Mouse (Mus musculus): ENCODE data around the gene Tmem52b.

Tmem52b gene

DNA sequence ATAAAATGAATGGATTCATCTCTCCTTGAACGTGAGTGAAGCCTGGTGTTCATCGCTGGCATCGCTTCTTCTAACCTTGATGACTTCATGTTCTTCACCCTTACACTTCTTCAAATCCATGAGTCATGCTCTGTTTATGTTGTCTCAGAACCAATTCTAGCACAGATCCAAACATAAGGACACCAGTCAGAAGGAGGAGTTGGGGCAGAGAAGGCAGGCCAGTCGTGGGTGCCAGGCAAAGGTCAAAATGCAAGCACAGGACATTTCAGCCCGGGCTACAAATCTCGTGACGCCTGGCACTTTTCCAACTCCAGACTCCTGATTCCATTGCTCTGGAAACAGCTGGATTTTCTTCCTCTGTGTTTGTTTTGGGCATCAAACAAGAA, 20.2 kb downstream of the Tmem52b start:
- peak; percentile 28 to 79 for DNase-seq (ENCODE audit: low spot score in 2 of 2)

DNA sequence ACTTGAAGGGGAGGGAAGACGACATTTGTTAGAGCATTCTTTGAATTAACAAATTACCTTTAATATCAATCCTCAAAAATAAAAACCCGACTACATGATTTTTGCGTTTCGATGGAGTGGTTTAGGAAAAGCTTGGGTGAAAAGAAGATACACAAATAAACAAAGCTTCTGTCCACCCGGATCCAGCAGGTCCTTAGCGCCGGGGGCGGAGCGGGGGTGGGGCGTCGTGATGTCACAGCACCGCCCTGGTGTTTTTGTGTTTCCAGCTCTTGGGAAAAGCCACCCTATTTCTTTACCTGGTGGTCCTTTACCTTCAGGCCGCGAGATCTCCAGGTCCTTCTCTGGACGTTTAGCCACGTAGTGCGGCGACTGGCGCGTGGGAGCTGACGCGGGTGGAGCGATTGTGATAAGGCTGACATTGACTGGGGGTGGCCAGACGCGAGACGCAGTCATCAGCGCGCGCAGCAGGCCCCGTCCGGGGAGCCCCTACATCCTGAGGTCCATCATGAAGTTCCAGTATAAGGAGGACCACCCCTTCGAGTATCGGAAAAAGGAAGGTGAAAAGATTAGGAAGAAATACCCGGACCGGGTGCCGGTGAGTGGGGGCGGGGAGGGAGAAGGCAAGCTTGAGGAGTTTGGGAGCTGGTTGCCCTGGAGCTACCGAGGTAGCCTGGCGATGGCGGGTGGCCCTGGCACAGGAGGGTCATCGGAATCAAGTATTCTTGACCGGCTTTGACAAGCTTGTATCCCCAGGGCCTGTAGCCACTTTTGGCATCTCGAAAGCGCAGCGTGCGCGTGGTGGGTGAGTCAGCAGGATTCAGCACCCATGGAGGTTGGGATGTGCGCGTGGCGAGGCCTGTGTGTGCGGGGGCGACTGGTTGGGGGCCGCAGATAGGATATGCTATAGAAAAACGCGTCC, 20.8 kb downstream of the Tmem52b start, which contains the start of gene Gabarapl1:
Gene Gabarapl1, plus strand, starts transcription at position 219 of the 919 bp plus-strand sequence.
- peak; percentile 80 to 86 for DNase-seq (ENCODE audit: low spot score in 2 of 2)

DNA sequence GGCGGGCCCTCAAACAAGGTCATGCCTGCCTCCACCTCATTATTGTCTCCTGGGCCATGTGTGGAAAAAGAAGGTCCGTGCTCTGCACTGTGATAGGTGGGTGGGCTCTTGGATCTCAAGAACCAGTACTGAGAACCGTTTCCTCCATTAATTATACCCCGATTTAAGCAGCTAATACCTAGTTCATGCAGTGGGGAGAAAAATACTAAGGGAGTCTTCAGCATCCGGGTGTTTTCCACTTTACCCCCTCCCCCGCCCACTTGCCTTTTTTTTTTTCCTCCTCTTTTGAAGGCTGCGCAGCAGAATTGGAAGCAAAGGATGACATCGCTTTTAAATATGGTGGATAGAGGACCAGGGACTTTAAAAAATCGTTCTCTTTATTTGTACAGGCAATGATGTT, 21.7 kb downstream of the Tmem52b start:
- DNase-seq (ENCODE audit: low spot score in 2 of 2): no peak

DNA sequence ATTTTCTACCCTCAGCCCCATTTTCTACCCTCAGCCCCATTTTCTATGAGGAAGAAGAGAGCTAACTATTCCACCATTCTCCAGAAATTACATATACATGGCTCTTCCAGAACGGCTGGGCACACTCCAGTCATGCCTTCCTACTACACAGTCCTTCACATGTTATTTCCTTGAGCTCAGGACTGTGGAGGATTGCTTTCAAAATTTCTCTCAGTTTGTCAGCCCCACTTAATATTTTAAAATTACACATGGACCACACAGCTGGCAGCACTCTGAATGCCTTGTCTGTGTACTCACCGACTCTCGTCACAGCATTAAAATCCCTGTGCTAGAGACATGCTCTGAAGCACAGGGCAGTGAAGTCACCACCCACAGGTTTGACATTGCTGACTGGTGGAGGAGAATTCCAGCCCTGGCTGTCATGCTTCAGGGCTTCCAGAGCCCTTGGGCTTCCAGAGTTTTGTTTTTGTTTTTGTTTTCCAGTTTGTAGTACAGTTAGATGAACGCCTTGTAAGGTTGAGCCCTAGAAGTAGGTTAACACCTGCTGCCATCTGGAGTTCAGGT, 22.4 kb downstream of the Tmem52b start:
- DNase-seq (ENCODE audit: low spot score in 2 of 2): no peak

DNA sequence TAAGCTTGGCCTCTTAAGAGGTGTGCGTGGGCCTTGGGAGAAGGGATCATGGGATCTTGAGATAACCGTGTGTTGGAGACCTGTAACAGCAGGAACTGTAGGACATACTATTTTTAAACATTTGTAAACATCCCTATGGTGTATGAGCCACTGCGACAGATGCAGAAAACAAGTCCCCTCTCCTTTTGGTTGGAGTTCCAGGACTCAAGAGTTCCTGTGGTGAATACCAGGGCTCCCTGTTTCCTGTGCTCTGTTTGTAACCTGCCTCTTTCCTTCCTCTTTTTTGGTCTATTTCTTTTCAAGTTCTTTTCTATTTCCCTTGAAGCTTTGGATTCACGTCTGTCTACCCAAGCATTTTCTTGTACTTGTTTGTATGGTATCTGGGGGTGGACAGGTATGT, 23.4 kb downstream of the Tmem52b start:
- DNase-seq (ENCODE audit: low spot score in 2 of 2): no peak

DNA sequence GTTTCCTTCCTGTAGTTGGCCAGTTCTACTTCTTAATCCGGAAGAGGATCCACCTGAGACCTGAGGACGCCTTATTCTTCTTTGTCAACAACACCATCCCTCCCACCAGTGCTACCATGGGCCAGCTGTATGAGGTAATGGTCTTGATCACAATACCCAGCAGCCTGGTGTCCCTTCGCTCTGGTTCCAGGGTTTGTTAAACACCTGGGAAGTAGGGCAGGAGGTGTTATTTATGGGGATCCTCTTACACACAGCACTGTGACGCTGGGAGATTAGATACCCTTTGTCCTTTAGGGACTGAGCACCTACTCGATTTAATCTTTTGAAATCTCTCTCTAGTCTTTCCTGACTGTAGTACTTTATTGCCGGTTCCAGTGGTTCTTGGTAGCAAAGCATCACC, 26.2 kb downstream of the Tmem52b start:
- no peak for DNase-seq (ENCODE audit: low spot score in 2 of 2)

DNA sequence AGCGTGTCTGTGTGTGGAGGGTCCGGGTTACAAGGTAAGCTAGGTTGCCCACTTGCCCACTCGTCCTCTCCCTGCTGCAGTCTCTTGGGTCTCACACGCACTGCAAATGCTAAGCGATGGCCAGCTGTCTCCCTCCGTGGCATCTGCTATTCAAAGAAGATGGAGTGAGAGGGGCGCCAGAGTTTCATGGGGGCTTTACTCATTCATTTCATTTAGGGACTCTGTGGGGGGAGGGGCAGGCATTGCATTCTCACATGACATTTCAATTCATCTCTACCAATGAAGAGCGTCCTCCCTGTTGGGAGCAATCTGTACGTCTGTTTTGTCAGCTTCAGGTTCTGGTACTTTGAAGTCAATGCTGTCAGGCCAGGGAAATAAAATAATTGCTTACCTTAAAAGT, 29.6 kb downstream of the Tmem52b start:
- DNase-seq (ENCODE audit: low spot score in 2 of 2): no peak

DNA sequence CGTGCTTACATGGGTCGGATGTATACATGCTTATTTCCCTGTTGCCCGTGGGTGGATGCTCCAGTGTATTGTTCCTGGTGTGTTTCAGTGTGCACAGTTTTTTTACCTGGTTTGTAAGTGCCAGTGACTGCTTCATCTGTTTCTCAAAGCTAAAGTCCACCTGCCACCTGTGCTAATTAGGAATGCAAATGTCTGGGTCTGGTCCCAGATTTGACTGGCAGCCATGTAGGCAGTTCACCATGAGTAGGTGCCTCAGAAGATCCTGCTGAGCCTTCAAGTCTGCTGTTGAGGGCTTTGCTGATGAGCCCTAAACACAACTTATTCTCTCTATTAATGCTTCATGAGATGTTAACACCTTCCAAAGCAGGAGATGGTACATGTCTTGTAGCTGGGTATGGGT, 30.2 kb downstream of the Tmem52b start:
- no peak for DNase-seq (ENCODE audit: low spot score in 2 of 2)

DNA sequence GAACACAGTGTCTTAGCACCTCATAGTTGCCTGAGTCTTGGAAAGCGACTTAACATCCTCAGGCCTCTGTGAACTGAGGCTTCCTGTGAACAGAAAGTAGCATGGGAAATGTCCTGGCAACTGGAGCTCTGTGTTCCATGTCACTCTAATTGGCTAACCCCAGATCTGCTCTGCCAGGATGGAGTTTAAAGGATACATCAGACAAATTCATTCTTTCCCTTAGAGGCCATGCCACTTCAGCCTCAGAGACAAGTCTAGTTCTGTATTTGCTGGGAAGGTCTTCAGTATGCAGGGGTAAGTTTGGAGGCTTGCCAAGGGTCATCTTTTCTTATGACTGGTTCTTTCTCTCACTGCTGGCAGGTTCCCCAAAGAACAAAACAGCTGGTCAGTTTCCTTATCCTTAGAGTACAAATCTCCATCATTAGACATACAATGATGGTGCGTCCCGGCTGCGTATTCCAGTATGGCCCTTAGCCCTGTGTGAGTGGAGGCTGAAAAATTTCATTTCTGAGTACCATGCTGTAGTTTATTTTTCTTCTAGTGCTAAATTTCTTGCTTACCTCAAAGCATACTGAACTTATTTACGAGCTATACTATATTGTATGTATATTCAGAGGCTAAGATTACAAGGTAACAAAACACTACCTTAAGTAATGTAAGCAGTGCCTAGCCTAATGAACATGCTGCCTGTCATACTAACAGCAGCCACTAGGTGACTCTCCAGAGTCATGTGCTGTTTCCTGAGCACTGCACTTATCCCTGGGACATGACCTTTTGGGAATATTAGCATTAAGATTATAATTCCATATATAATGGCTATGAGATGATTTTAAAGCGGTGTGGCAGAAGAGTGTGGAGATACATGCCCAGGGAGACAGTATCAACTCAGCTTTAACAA, 31.6 kb downstream of the Tmem52b start:
- peak; percentile 51 to 59 for DNase-seq (ENCODE audit: low spot score in 2 of 2)

DNA sequence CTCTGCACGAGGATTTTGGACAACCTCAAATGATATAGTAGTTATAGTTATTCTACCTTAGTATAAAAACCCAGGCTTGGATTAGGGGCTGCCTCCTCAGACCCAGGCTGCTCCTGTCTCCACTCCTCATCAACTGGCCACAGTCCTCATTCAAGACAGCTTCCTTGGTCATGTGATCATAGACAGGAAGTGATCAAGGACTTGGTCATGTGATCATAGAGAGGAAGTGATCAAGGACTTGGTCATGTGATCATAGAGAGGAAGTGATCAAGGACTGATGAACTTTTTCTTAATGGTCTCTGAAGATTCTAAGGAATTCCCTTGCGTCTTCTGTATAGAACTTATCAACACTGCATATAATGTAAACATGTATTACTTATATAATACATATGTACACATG, 34.9 kb downstream of the Tmem52b start:
- DNase-seq (ENCODE audit: low spot score in 2 of 2): no peak

DNA sequence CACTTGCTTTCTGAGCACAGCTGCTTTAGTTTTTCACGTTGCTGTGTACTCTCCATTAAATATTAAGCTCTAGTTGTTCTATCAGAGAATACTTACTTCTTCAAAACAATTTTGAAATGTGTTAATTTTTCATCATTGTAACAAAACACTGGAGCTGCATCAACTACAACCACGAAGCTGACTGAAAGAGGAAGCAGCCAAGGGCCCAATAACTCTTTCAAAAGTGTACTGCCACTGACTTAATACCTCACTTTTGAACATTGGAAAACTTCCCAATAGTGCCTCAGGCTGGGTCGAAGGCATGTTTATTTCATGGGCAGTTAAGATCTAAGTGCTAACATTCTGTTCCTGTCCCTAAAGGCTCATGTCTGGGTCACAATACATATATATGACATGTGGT, 35.7 kb downstream of the Tmem52b start:
- no peak for DNase-seq (ENCODE audit: low spot score in 2 of 2)

DNA sequence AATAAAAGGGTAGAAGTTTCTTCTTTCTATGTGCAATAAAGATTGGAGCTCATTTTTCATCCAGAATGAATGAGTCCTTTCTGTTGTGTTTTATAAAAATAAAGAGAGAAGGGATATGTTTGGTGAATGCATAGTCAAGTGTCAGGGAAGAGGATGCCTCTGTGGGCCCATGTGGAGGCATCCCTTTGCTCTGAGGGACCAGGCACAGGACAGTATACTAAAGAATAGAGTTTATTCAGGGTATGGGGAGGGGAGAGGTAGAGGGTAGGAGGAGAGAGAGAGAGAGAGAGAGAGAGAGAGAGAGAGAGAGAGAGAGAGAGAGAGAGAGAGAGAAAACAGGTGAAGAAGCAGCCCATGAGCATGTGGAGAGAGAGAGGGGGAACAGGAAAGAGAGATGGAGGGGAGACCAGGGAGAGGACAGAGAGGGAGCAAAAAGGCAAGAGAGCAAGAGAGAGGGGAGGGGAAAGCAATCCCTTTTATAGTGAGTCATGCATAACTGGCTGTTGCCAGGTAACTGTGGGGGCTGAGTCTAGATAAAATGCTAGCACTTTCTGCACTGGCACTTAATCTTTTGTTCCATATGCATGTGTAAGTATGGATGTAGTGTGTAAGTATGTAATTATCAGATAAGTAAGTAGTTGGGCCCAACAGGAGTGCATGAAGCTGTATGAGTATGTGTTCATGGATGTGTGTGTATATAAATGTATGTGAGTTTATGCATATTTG, 45.1 kb downstream of the Tmem52b start:
- DNase-seq (ENCODE audit: low spot score in 2 of 2): no peak

DNA sequence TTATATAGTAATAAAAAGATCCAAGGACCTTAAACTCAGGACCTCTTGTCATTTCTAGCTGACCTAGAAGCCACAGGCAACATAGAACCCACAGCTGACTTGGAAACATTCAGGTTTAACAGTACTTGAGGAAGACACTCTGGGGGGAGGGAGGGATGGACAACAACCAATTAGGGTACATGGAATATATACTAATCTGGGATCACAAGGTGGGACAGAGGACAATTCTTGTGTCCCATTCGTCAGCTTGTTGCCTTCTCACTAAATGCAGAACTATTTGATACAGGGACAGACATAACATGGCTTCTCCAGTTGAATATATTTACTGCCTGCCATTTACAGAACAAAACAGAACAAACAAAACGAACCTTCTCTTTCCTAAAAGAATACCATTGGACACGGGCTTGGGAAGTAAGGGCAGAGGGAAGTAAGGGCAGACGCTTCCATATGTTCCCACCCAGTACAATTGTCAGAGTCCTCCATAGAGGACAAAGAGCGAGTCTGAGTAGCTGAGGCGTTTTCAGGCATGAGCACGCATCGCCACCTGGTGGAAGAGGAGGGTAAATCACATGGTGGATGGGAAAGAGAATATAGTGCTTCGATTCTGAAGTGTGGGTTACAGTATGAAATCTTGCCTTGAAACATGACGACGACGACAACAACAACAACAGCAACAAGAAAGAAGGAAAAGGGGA, 46.7 kb downstream of the Tmem52b start:
- DNase-seq (ENCODE audit: low spot score in 2 of 2): peak; percentile 49 to 58

DNA sequence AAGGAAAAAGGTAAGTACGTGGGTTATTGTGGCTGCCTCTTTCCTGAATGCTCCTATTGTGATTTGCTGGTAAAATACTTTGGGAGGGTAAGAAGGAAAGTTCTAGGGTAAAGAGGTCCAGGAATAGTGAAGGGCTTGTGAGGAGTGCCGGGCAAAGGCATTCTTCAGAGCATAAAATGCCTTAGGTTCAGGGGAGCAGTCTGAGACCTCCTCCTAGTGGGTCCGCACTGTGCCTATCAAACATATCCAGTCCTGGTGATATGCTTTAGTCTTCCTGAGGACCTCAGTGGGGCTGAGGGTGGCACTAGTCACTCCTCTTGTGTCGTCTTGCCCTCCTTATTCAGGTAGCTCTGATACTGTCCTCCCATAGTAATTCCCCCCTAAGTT, 47.3 kb downstream of the Tmem52b start:
- DNase-seq (ENCODE audit: low spot score in 2 of 2): no peak

DNA sequence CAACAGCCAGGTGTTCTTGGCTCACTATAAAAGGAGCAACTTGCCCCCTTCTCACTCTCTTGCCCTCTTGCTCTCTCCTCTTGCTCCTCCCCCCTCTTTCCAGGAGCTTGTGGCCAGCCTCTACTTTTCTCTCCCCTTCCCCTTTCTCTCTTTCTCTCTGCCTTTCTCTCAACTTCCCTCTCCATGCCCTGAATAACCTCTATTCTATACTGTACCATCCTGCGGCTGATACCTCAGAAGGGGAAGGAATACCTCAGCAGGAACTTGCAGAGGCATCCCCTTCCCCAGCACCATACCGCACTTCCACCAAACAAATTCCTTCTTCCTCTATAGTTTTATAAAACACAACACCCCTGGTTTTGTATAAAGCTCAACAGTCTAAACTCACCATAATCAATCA, 52.9 kb downstream of the Tmem52b start:
- no peak for DNase-seq (ENCODE audit: low spot score in 2 of 2)
